Mouse (Mus musculus): ENCODE results near the gene Gnai3. TPM values are rescaled to one million over a fixed set of nuclear protein-coding genes. Genes with fewer than 3 reads are reported as not detected.

Gnai3 gene
- polyA plus RNA-seq, 1 experiment from 2014 or later: 111 TPM

GRCm38 (mm10) chr3:108178756-108179715 lies 33.1 kb upstream of the Gnai3 start:
- H3K9ac ChIP-seq: no peak overlapping the region
- ATAC-seq (replicated peaks): no peak
- WGBS: 80% methylated on average over 7 of the region's 7 CpGs
- H3K4me1 ChIP-seq: peaks cover 14% of the 10 kb centered on the region
- no peaks in the 10 kb centered on the region for H3K9me3 ChIP-seq
- no peaks in the 10 kb centered on the region for H3K36me3 ChIP-seq (replicated peaks)
- H3K4me2 ChIP-seq: no peak overlapping the region
- H3K27ac ChIP-seq: no peak overlapping the region
- no peak overlapping the region for H3K4me3 ChIP-seq
- no peaks in the 10 kb centered on the region for H3K27me3 ChIP-seq (replicated peaks)

GRCm38 (mm10) chr3:108174672-108175531 lies 29.0 kb upstream of the Gnai3 start:
- no peak overlapping the region for H3K4me3 ChIP-seq

GRCm38 (mm10) chr3:108169199-108169598 lies 23.3 kb upstream of the Gnai3 start:
- WGBS: 39% methylated on average over 3 of the region's 3 CpGs
- Histone ChIP-seq H3K4me1 (peaks cover 34% of the 10 kb centered on the region), H3K27me3 (replicated peaks) (no peaks in the 10 kb centered on the region), H3K9ac (0 out of 2 replicates have a peak overlapping the region, but pooled peaks have one; percentile 10), H3K36me3 (replicated peaks) (no peaks in the 10 kb centered on the region), H3K27ac (no peak overlapping the region), H3K9me3 (no peaks in the 10 kb centered on the region), H3K4me3 (no peak overlapping the region), H3K4me2 (no peak overlapping the region)
- ATAC-seq (replicated peaks): no peak

More at GRCm38 (mm10) chr3:108174672-108175531, 29.0 kb upstream of the Gnai3 start:
- H3K4me1 ChIP-seq: peaks cover 16% of the 10 kb centered on the region
- 16% methylated on average over 14 of the region's 14 CpGs for WGBS
- ATAC-seq (replicated peaks): peak; percentile 84
- H3K9me3 ChIP-seq: no peaks in the 10 kb centered on the region
- H3K27me3 ChIP-seq (replicated peaks): no peaks in the 10 kb centered on the region
- no peak overlapping the region for H3K9ac ChIP-seq
- H3K36me3 ChIP-seq (replicated peaks): no peaks in the 10 kb centered on the region
- peak overlapping the region; percentile 32 for H3K4me2 ChIP-seq
- H3K27ac ChIP-seq: peak overlapping the region; percentile 75

- ATAC-seq (replicated peaks): no peak
- no peak overlapping the region for H3K9ac ChIP-seq
- no peaks in the 10 kb centered on the region for H3K9me3 ChIP-seq
- no peak overlapping the region for H3K27ac ChIP-seq
- no peak overlapping the region for H3K4me2 ChIP-seq
- H3K4me1 ChIP-seq: peaks cover 30% of the 10 kb centered on the region
- H3K27me3 ChIP-seq (replicated peaks): no peaks in the 10 kb centered on the region
- H3K36me3 ChIP-seq (replicated peaks): no peaks in the 10 kb centered on the region
- H3K4me3 ChIP-seq: no peak overlapping the region
- WGBS: 43% methylated on average over 14 of the region's 14 CpGs
Measured at GRCm38 (mm10) chr3:108167499-108167898, 21.6 kb upstream of the Gnai3 start.

GRCm38 (mm10) chr3:108166486-108167211 lies 20.7 kb upstream of the Gnai3 start:
- H3K27ac ChIP-seq: peak overlapping the region; percentile 57; the same call in 1 of the 2 replicates

GRCm38 (mm10) chr3:108165532-108166315 lies 19.8 kb upstream of the Gnai3 start:
- no peaks in the 10 kb centered on the region for H3K9me3 ChIP-seq
- WGBS: 24% methylated on average over 10 of the region's 10 CpGs
- no peak overlapping the region for H3K4me2 ChIP-seq

More at GRCm38 (mm10) chr3:108166486-108167211, 20.7 kb upstream of the Gnai3 start:
- H3K27me3 ChIP-seq (replicated peaks): no peaks in the 10 kb centered on the region
- peak; percentile 16 for ATAC-seq (replicated peaks)
- 8% methylated on average over 9 of the region's 11 CpGs for WGBS
- no peaks in the 10 kb centered on the region for H3K36me3 ChIP-seq (replicated peaks)
- peaks cover 30% of the 10 kb centered on the region for H3K4me1 ChIP-seq
- H3K9me3 ChIP-seq: no peaks in the 10 kb centered on the region
- H3K4me2 ChIP-seq: no peak overlapping the region
- H3K4me3 ChIP-seq: no peak overlapping the region
- H3K9ac ChIP-seq: no peak overlapping the region

GRCm38 (mm10) chr3:108164807-108165206 lies 18.9 kb upstream of the Gnai3 start:
- Histone ChIP-seq H3K27ac (peak overlapping the region; percentile 8; the same call in 1 of the 2 replicates), H3K4me1 (peaks cover 30% of the 10 kb centered on the region), H3K9ac (no peak overlapping the region), H3K9me3 (no peaks in the 10 kb centered on the region), H3K4me3 (peak overlapping the region; percentile 12; the same call in 1 of the 2 replicates), H3K4me2 (peak overlapping the region; percentile 45), H3K36me3 (replicated peaks) (no peaks in the 10 kb centered on the region), H3K27me3 (replicated peaks) (no peaks in the 10 kb centered on the region)
- 12% methylated on average over 9 of the region's 9 CpGs for WGBS
- ATAC-seq (replicated peaks): peak; percentile 76

More at GRCm38 (mm10) chr3:108165532-108166315, 19.8 kb upstream of the Gnai3 start:
- Histone ChIP-seq H3K36me3 (replicated peaks) (no peaks in the 10 kb centered on the region), H3K4me3 (no peak overlapping the region), H3K27ac (peak overlapping the region; percentile 57), H3K27me3 (replicated peaks) (no peaks in the 10 kb centered on the region), H3K4me1 (peaks cover 30% of the 10 kb centered on the region), H3K9ac (no peak overlapping the region)
- ATAC-seq (replicated peaks): peak; percentile 42

GRCm38 (mm10) chr3:108164091-108164490 lies 18.1 kb upstream of the Gnai3 start:
- WGBS: 73% methylated on average over 5 of the region's 5 CpGs
- Histone ChIP-seq H3K9ac (no peak overlapping the region), H3K27ac (no peak overlapping the region)

GRCm38 (mm10) chr3:108158383-108159037 lies 12.6 kb upstream of the Gnai3 start:
- peak; percentile 57 for ATAC-seq (replicated peaks)
- 30% methylated on average over 9 of the region's 9 CpGs for WGBS
- no peaks in the 10 kb centered on the region for H3K9me3 ChIP-seq
- H3K27me3 ChIP-seq (replicated peaks): no peaks in the 10 kb centered on the region
- no peaks in the 10 kb centered on the region for H3K36me3 ChIP-seq (replicated peaks)
- H3K4me3 ChIP-seq: no peak overlapping the region
- 0 out of 2 replicates have a peak overlapping the region, but pooled peaks have one; percentile 21 for H3K9ac ChIP-seq
- peak overlapping the region; percentile 67 for H3K27ac ChIP-seq
- H3K4me1 ChIP-seq: peaks cover 19% of the 10 kb centered on the region
- no peak overlapping the region for H3K4me2 ChIP-seq

More at GRCm38 (mm10) chr3:108164091-108164490, 18.1 kb upstream of the Gnai3 start:
- no peaks in the 10 kb centered on the region for H3K9me3 ChIP-seq
- ATAC-seq (replicated peaks): no peak
- no peak overlapping the region for H3K4me2 ChIP-seq
- H3K4me3 ChIP-seq: no peak overlapping the region
- H3K36me3 ChIP-seq (replicated peaks): no peaks in the 10 kb centered on the region
- peaks cover 29% of the 10 kb centered on the region for H3K4me1 ChIP-seq
- H3K27me3 ChIP-seq (replicated peaks): no peaks in the 10 kb centered on the region

GRCm38 (mm10) chr3:108154656-108155055 lies 8.7 kb upstream of the Gnai3 start, which contains the start of gene Gpr61:
TSS of gene Gpr61 (minus strand) at chr3:108154882.
- Histone ChIP-seq H3K9me3 (no peaks in the 10 kb centered on the region), H3K27ac (peak within 1 kb of the TSS; percentile 61; the same call in 1 of the 2 replicates), H3K27me3 (replicated peaks) (no peaks in the 10 kb centered on the region), H3K4me2 (peak within 1 kb of the TSS; percentile 44), H3K9ac (peak within 1 kb of the TSS; percentile 48), H3K4me3 (peak within 1 kb of the TSS; percentile 38), H3K36me3 (replicated peaks) (no peaks in the 10 kb centered on the region), H3K4me1 (peaks cover 19% of the 10 kb centered on the region)
- 45% methylated on average over 4 of the region's 4 CpGs for WGBS
- ATAC-seq (replicated peaks): peak; percentile 61

Data from midbrain, embryonic 15.5 days (tissue).